Mouse (Mus musculus): Measurements from ENCODE around the gene Camk1d. TPM values are rescaled to one million over a fixed set of nuclear protein-coding genes. Genes with fewer than 3 reads are reported as not detected.
"Not testable (repeated sequence)": the region's sequence is repeated elsewhere in the genome, so short reads cannot be mapped to it uniquely, and the experiment has no call there.

Gene Camk1d
- polyA plus RNA-seq, 1 experiment: 25.6 TPM

DNA sequence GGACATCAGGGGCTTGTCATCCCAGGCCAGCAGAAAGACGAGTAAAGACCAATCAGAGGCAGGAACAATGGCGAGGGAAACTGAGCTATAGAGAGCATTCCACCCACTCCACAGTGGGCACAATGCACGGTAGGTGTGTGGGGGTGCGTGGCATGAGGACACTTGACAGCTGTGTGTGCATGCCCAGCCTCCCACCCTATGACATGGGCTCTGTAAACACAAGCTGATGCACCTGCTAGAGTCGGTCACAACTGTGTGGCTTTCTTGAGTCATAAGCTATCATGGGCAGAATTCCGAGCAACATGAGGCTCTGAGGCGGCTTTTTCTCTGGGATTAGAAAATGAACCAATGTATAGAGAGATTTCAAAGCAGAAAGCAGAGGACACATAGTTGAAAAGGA, 333.3 kb downstream of the Camk1d start:
- Histone ChIP-seq H3K27me3 (ENCODE audit: control insufficient read depth, insufficient read depth, low read length) (no peaks in the 10 kb centered on the region), H3K4me1 (ENCODE audit: control insufficient read depth, insufficient read depth, low read length) (peaks cover 7% of the 10 kb centered on the region), H3K4me3 (replicated peaks; ENCODE audit: insufficient read depth, low read depth, low read length) (no peak overlapping the region), H3K27ac (ENCODE audit: insufficient read depth, low read length) (no peak overlapping the region)
- 87% methylated on average over 7 of the region's 7 CpGs for WGBS
- TF ChIP-seq CTCF (IDR thresholded peaks at IDR 0.05; ENCODE audit: borderline replicate concordance, insufficient read depth, low read depth, low read length) (no peak), POLR2A (IDR thresholded peaks at IDR 0.05; ENCODE audit: borderline replicate concordance, insufficient read depth, low read length) (no peak)
- no peak for DNase-seq

- H3K4me3 ChIP-seq (replicated peaks; ENCODE audit: insufficient read depth, low read depth, low read length); H3K27me3 ChIP-seq (ENCODE audit: control insufficient read depth, insufficient read depth, low read length); H3K27ac ChIP-seq (ENCODE audit: insufficient read depth, low read length); DNase-seq; H3K4me1 ChIP-seq (ENCODE audit: control insufficient read depth, insufficient read depth, low read length): not testable (repeated sequence)
- 44% methylated on average over 18 of the region's 18 CpGs for WGBS
Observed at GRCm38 (mm10) chr2:5378922-5379321, 335.4 kb downstream of the Camk1d start.

DNA sequence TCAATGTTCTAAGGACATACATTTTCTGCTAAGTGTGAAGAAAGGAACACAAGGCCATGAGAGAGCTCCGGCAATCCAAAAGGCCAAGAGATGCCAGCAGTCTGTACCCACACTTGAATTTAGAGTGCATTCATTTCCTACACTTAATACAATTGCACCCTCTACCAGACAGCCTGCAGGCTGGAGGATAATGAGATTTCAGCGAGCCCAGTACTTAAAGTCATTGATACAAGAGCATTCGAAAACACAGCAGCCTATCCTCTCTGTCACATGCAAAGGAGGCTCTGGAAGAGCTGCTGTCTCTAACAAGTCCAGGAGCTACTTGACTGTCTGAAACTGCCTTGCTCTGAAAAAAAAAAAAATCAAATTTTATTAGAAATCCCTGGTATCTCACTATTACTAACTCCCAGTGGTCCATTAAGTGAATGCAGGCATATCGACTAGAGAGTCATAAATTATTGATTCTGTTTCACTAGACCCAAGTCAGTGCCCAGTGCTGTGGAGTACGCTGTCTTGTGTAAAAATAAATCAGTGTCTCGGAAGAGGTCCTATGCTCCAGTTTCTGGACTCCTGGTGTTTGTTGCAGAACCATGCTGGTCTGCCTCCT, 336.1 kb downstream of the Camk1d start:
- no peak overlapping the region for H3K27ac ChIP-seq (ENCODE audit: insufficient read depth, low read length)
- 84% methylated on average over 6 of the region's 6 CpGs for WGBS
- DNase-seq: no peak

GRCm38 (mm10) chr2:5372886-5373429, 341.4 kb downstream of the Camk1d start:
- H3K4me3 ChIP-seq (replicated peaks; ENCODE audit: insufficient read depth, low read depth, low read length): no peak overlapping the region
- peaks cover 4% of the 10 kb centered on the region for H3K4me1 ChIP-seq (ENCODE audit: control insufficient read depth, insufficient read depth, low read length)
- DNase-seq: no peak
- H3K27me3 ChIP-seq (ENCODE audit: control insufficient read depth, insufficient read depth, low read length): no peaks in the 10 kb centered on the region
- no peak overlapping the region for H3K27ac ChIP-seq (ENCODE audit: insufficient read depth, low read length)
- TF ChIP-seq POLR2A (IDR thresholded peaks at IDR 0.05; ENCODE audit: borderline replicate concordance, insufficient read depth, low read length) (no peak), CTCF (IDR thresholded peaks at IDR 0.05; ENCODE audit: borderline replicate concordance, insufficient read depth, low read depth, low read length) (no peak)
- 93% methylated on average over 6 of the region's 6 CpGs for WGBS

More for the DNA sequence above, 336.1 kb downstream of the Camk1d start:
- Histone ChIP-seq H3K4me3 (replicated peaks; ENCODE audit: insufficient read depth, low read depth, low read length) (no peak overlapping the region), H3K4me1 (ENCODE audit: control insufficient read depth, insufficient read depth, low read length) (peaks cover 7% of the 10 kb centered on the region), H3K27me3 (ENCODE audit: control insufficient read depth, insufficient read depth, low read length) (no peaks in the 10 kb centered on the region)
- TF ChIP-seq POLR2A (IDR thresholded peaks at IDR 0.05; ENCODE audit: borderline replicate concordance, insufficient read depth, low read length): no peak
- TF ChIP-seq CTCF (IDR thresholded peaks at IDR 0.05; ENCODE audit: borderline replicate concordance, insufficient read depth, low read depth, low read length): no peak

DNA sequence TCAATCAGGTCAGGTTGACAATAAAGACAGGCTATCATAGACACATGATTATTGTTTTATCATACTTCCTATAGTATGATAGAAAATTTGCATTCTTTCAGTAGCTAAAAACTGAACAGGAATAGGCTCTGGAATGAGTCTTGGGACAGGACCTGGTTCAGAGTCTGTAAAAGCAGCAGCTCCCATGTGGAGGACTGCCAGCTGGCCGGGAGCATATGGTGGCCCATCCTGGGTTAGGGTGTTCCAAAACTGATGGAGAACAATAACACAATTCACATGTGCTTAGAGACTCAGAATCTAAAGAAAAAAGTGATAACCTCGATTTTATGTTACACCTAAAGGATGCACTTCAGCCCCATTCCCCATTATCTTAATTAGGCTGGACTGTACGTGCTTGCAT, 343.0 kb downstream of the Camk1d start:
- 40% methylated on average over 3 of the region's 3 CpGs for WGBS
- H3K27me3 ChIP-seq (ENCODE audit: control insufficient read depth, insufficient read depth, low read length): no peaks in the 10 kb centered on the region
- DNase-seq: peak; percentile 54 to 60

GRCm38 (mm10) chr2:5370591-5370990, 343.7 kb downstream of the Camk1d start:
- no peak overlapping the region for H3K4me3 ChIP-seq (replicated peaks; ENCODE audit: insufficient read depth, low read depth, low read length)
- 8% methylated on average over 3 of the region's 3 CpGs for WGBS
- H3K27me3 ChIP-seq (ENCODE audit: control insufficient read depth, insufficient read depth, low read length): no peaks in the 10 kb centered on the region
- DNase-seq: peak; percentile 47 to 73
- peaks cover 4% of the 10 kb centered on the region for H3K4me1 ChIP-seq (ENCODE audit: control insufficient read depth, insufficient read depth, low read length)
- no peak for TF ChIP-seq CTCF (IDR thresholded peaks at IDR 0.05; ENCODE audit: borderline replicate concordance, insufficient read depth, low read depth, low read length)
- no peak for TF ChIP-seq POLR2A (IDR thresholded peaks at IDR 0.05; ENCODE audit: borderline replicate concordance, insufficient read depth, low read length)
- no peak overlapping the region for H3K27ac ChIP-seq (ENCODE audit: insufficient read depth, low read length)

More for the DNA sequence above, 343.0 kb downstream of the Camk1d start:
- TF ChIP-seq CTCF (IDR thresholded peaks at IDR 0.05; ENCODE audit: borderline replicate concordance, insufficient read depth, low read depth, low read length) (no peak), POLR2A (IDR thresholded peaks at IDR 0.05; ENCODE audit: borderline replicate concordance, insufficient read depth, low read length) (no peak)
- Histone ChIP-seq H3K4me3 (replicated peaks; ENCODE audit: insufficient read depth, low read depth, low read length) (no peak overlapping the region), H3K4me1 (ENCODE audit: control insufficient read depth, insufficient read depth, low read length) (peaks cover 4% of the 10 kb centered on the region), H3K27ac (ENCODE audit: insufficient read depth, low read length) (no peak overlapping the region)

DNA sequence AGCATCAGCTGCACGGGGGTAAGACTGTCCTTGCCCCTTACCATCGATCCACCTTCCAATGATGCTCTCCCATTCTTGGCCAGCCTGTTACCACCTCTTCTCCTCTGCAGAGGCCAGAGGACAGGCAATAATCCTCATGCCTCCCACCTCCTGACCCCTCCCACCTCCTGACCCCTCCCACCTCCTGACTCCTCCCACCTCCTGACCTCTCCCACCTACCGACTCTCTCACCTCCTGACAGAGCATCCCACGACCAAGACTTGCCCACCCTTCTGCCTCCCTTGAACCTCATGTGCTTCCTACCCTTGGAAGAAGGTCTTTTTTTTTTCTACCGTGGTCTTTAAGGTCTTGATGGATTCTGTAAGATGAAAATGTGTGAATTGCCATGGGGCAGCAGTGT, 350.5 kb downstream of the Camk1d start:
- TF ChIP-seq POLR2A (IDR thresholded peaks at IDR 0.05; ENCODE audit: borderline replicate concordance, insufficient read depth, low read length): no peak
- TF ChIP-seq CTCF (IDR thresholded peaks at IDR 0.05; ENCODE audit: borderline replicate concordance, insufficient read depth, low read depth, low read length): no peak
- Histone ChIP-seq H3K4me3 (replicated peaks; ENCODE audit: insufficient read depth, low read depth, low read length) (no peak overlapping the region), H3K4me1 (ENCODE audit: control insufficient read depth, insufficient read depth, low read length) (no peaks in the 10 kb centered on the region), H3K27me3 (ENCODE audit: control insufficient read depth, insufficient read depth, low read length) (no peaks in the 10 kb centered on the region), H3K27ac (ENCODE audit: insufficient read depth, low read length) (no peak overlapping the region)
- WGBS: 75% methylated on average over 5 of the region's 5 CpGs
- no peak for DNase-seq

GRCm38 (mm10) chr2:5358049-5358448, 356.3 kb downstream of the Camk1d start:
- Histone ChIP-seq H3K4me3 (replicated peaks; ENCODE audit: insufficient read depth, low read depth, low read length) (no peak overlapping the region), H3K4me1 (ENCODE audit: control insufficient read depth, insufficient read depth, low read length) (no peaks in the 10 kb centered on the region), H3K27me3 (ENCODE audit: control insufficient read depth, insufficient read depth, low read length) (no peaks in the 10 kb centered on the region), H3K27ac (ENCODE audit: insufficient read depth, low read length) (no peak overlapping the region)
- TF ChIP-seq POLR2A (IDR thresholded peaks at IDR 0.05; ENCODE audit: borderline replicate concordance, insufficient read depth, low read length) (no peak), CTCF (IDR thresholded peaks at IDR 0.05; ENCODE audit: borderline replicate concordance, insufficient read depth, low read depth, low read length) (no peak)
- WGBS: 94% methylated on average over 5 of the region's 5 CpGs
- no peak for DNase-seq
